Mouse (Mus musculus) ovary, adult 10 weeks (tissue): ENCODE results near the gene Olfr1150-ps1. TPM values are rescaled to one million over a fixed set of nuclear protein-coding genes. Genes with fewer than 3 reads are reported as not detected.

ENCODE experiments used
- polyA plus RNA-seq: library from polyadenylated mRNA; stranded (reverse); fragments of 350-450 nt; fragmentation: Illumina TruSeq; extraction: RNeasy Lipid Tissue Mini Kit (QIAGEN cat#74804); gene quantifications from one replicate; pipeline ENCODE4 v1.2.3, GENCODE M21; 2014

Gene Olfr1150-ps1
- not detected for polyA plus RNA-seq

GRCm38 (mm10) chr2:87843693-87844092 is at the start of gene Olfr1150-ps1:
Gene Olfr1150-ps1 (plus strand): TSS chr2:87843993.

GRCm38 (mm10) chr2:87800292-87800691 is 43.5 kb upstream of the Olfr1150-ps1 start, which contains the start of gene Olfr1143:
Gene Olfr1143 (plus strand): TSS chr2:87800592.

GRCm38 (mm10) chr2:87809522-87809921 is 34.3 kb upstream of the Olfr1150-ps1 start, which contains the start of gene Olfr1145:
Gene Olfr1145 (plus strand): TSS chr2:87809822.

GRCm38 (mm10) chr2:87830233-87830632 is 13.6 kb upstream of the Olfr1150-ps1 start, which contains the start of gene Olfr1148:
Gene Olfr1148 (plus strand): TSS chr2:87830533.

GRCm38 (mm10) chr2:87855562-87855961 is 11.8 kb downstream of the Olfr1150-ps1 start, which contains the start of gene Olfr1151:
Gene Olfr1151 (plus strand): TSS chr2:87855862.

GRCm38 (mm10) chr2:87866192-87866591 is 22.4 kb downstream of the Olfr1150-ps1 start, which contains the start of gene Olfr1152:
Gene Olfr1152 (plus strand): TSS chr2:87866492.

GRCm38 (mm10) chr2:87894662-87895061 is 50.9 kb downstream of the Olfr1150-ps1 start, which contains the start of gene Olfr1153:
Gene Olfr1153 (plus strand): TSS chr2:87894962.

Other genes with a start within 250 kb of the Olfr1150-ps1 start
- gene Olfr1130, start 237.8 kb upstream of the Olfr1150-ps1 start, polyA plus RNA-seq = not detected
- not detected for gene Olfr1131, start 216.9 kb upstream of the Olfr1150-ps1 start, polyA plus RNA-seq
- not detected for gene Olfr1132, start 206.5 kb upstream of the Olfr1150-ps1 start, polyA plus RNA-seq
- not detected for gene Olfr1133, start 196.6 kb upstream of the Olfr1150-ps1 start, polyA plus RNA-seq
- not detected for gene Olfr1134, start 185.5 kb upstream of the Olfr1150-ps1 start, polyA plus RNA-seq
- not detected for gene Olfr1135, start 170.3 kb upstream of the Olfr1150-ps1 start, polyA plus RNA-seq
- gene Olfr1136, start 150.0 kb upstream of the Olfr1150-ps1 start, polyA plus RNA-seq = not detected
- gene Olfr1137, start 130.8 kb upstream of the Olfr1150-ps1 start, polyA plus RNA-seq = not detected
- not detected for gene Olfr1138, start 104.0 kb upstream of the Olfr1150-ps1 start, polyA plus RNA-seq
- gene Olfr1140, start 100.2 kb upstream of the Olfr1150-ps1 start, polyA plus RNA-seq = not detected
- gene Olfr1141, start 90.0 kb upstream of the Olfr1150-ps1 start, polyA plus RNA-seq = not detected
- gene Olfr152, start 64.5 kb upstream of the Olfr1150-ps1 start, polyA plus RNA-seq = not detected
- not detected for gene Olfr1143, start 43.4 kb upstream of the Olfr1150-ps1 start, polyA plus RNA-seq
- gene Olfr1145, start 34.2 kb upstream of the Olfr1150-ps1 start, polyA plus RNA-seq = not detected
- gene Olfr1148, start 13.5 kb upstream of the Olfr1150-ps1 start, polyA plus RNA-seq = not detected
- not detected for gene Olfr1151, start 11.9 kb downstream of the Olfr1150-ps1 start, polyA plus RNA-seq
- not detected for gene Olfr1152, start 22.5 kb downstream of the Olfr1150-ps1 start, polyA plus RNA-seq
- gene Olfr1153, start 51.0 kb downstream of the Olfr1150-ps1 start, polyA plus RNA-seq = not detected
- gene Olfr1154, start 61.2 kb downstream of the Olfr1150-ps1 start, polyA plus RNA-seq = not detected
- gene Olfr1155, start 101.1 kb downstream of the Olfr1150-ps1 start, polyA plus RNA-seq = not detected
- gene Olfr1156, start 109.1 kb downstream of the Olfr1150-ps1 start, polyA plus RNA-seq = not detected
- gene Olfr1157, start 124.3 kb downstream of the Olfr1150-ps1 start, polyA plus RNA-seq = not detected
- not detected for gene Olfr74, start 130.7 kb downstream of the Olfr1150-ps1 start, polyA plus RNA-seq
- gene Olfr1158, start 146.1 kb downstream of the Olfr1150-ps1 start, polyA plus RNA-seq = not detected
- not detected for gene Olfr1160, start 164.3 kb downstream of the Olfr1150-ps1 start, polyA plus RNA-seq
- not detected for gene Olfr1161, start 178.8 kb downstream of the Olfr1150-ps1 start, polyA plus RNA-seq
- not detected for gene Olfr73, start 193.7 kb downstream of the Olfr1150-ps1 start, polyA plus RNA-seq
- gene Olfr1162, start 207.1 kb downstream of the Olfr1150-ps1 start, polyA plus RNA-seq = not detected
- gene Olfr1163, start 227.8 kb downstream of the Olfr1150-ps1 start, polyA plus RNA-seq = not detected
- gene Olfr1164, start 250.0 kb downstream of the Olfr1150-ps1 start, polyA plus RNA-seq = not detected